Mouse (Mus musculus) left cerebral cortex, adult 11 months (tissue): ENCODE measurements around the gene Cys1.
"Not testable (repeated sequence)": the region's sequence is repeated elsewhere in the genome, so short reads cannot be mapped to it uniquely, and the experiment has no call there.

ENCODE experiments used
- DNase-seq: peaks from one replicate; pipeline ENCODE4 v3.0.0; 2022; ENCODE audit warnings: low spot score

Cys1 gene

DNA sequence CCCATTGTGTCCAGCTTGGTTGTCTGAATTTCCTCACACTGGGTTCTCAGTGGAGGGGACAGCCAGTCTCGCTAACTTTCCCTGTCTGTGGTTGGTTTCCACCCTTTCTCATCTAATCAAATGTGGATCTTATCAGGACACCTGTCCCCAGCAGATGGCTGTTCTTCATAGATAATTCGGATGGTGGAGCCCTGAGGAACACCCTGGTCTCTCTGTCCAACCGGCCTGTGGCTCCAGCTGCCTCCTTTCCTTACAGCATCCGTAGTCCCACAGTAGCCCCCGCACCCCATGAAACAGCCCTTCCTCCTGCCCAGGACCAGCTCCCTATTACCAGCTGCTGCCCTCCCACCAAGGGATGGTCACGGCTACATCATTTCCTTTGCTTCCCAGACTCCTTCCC lies 35.7 kb downstream of the Cys1 start:
- DNase-seq: no peak

DNA sequence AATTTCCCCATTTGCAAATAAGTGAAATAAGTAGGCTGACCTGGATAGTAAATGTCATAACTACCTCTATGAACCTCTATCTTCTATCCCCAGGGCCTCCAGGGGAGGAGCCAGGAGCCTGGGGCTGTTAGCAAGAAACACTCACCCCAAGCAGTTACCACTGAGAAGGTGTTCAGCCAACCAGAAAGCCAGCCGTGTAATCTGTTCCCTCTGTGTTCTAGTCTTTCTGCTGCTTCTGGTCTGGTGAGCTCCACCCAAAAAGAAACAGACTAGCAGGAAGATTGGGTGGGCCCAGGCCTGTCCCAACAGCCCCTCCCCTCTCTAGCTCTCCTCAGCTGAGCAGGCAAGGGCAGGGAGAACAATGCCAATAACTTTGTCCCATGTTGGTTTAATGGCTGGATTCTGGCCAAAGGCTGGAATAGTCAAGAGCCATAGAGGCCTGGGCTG lies 37.5 kb downstream of the Cys1 start:
- no peak for DNase-seq

DNA sequence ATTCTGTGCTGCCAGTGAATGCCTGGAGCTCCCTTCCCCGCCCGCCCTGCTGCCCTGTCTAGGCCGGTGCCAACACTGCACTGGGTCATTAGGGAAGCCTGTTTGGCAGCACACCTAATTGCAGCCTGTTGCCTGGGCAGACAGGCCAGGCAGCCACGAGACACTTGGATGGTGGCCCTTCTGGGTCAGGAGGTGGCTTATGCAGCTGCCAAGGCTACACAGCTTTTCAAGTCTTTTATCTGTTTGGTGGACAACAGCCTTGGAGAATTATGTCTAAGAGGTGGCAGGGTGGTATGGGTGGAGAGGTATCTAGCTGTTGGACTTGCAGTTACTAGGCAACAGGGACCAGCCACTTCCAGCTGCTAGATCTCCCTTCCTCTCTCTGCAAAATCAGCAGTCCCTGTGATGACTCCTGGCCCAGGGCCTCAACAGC lies 39.2 kb downstream of the Cys1 start:
- peak; percentile 56 for DNase-seq

DNA sequence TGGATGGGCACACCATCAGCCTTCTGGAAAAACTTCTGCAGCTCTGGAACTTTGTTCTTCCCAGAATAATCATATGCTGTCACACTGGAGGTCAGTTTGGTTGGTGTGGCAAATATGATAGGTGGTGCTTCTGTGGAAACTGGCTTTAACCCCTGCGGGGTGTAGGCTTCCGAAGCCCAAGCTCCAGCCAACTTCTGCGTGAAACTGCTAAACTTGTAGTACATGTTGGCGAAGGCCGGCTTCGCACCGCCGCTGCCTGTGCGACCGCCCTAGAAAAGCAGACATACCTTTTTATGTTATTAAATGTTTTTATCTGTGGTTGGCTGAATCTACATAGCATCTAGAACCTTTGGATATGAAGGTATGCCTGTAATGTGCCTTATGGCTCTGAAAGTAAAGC lies 42.8 kb downstream of the Cys1 start:
- DNase-seq: not testable (repeated sequence)

DNA sequence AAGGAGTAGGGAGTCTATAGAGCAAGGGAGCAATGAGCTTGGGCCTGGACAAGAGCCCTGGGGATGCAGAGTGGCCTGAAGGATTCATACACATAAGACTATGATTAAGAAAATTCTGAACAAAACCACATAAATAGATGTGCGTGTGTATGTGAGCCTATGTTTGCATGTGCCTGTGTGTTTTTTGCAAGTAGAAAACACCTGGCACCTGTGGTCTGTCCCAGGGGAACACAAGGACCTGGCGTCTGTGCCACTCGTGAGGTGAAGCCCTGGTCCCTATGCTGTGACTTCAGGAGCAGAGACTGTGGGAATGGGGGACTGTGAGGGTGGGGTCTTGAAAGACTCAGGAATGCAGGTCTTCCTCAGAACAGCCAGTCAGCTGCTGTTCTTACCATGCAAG lies 47.0 kb downstream of the Cys1 start:
- no peak for DNase-seq

DNA sequence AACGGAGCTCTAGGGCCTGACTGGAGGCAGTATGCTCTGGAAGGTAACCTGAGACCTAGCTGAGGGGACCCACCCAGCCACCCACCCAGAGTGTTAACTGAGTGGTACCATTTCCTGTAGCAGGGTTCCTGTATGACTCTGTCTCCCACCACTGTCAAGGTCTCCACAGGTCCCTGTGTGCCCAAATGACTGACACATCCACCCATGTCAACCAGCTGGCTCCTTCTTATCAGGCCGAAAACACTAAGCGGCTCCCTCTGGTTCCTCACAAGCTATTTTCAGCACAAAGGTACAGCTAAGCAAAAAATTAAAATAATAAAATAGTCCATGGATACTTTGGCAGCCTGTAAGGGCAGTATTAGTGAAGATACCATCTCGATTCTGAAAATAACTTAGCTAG lies 47.4 kb downstream of the Cys1 start:
- no peak for DNase-seq

DNA sequence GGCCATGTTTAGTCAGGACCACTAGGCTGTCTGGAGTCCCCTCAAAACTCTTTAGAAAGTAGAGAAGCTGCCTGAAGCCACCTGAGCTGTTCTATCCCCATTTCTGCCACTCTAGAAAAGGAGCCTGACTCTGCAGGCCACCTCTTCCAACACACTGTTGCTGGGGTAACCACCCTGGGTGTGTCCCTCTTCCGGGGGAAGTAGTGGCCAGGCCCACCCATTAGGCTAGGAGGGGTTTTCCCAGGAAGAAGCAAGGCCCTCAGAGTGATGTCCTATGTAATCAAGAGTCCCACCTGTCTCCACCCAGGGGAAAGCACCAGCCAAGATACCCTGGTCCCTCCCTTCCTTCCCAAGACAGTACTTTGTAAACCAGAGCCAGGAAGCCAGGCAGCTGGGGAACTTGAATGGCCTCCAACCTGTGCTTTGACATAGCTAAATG lies 47.8 kb downstream of the Cys1 start:
- no peak for DNase-seq

DNA sequence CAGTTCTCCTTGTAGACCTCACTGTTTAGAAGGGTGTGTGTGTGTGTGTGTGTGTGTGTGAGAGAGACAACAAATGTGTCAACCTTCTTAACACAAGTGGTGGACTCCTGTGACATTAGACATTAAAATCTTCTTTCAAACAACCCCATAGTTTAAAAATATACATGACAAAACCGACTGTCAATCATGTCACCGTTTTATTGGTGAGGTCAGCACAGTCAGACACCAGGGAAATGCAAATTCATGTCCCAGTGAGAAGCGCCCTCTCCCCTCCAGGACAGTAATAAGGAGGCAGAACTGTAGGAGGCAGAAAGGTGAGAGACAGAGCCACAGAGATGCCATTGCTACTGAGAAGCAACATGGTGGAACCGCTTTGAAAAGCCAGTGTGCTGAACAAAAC lies 49.2 kb downstream of the Cys1 start:
- no peak for DNase-seq

DNA sequence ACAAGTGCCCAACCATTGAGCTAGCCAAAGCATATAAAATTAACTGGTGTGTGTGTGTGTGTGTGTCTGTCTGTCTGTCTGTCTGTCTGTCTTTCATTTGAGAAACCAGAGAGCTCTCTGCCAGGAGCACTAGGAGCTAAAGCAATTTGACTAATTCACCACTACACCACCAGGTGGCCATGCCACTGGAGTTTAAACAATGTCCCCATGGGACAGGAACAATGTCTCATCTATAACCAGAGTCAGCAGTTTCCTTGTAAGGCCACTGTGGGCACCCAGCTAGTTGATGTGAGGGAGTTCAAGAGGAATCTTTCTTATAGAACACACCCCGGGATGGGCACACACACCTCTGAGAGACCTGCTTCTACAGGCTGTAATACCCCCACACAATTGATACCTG lies 51.4 kb downstream of the Cys1 start:
- DNase-seq: no peak

DNA sequence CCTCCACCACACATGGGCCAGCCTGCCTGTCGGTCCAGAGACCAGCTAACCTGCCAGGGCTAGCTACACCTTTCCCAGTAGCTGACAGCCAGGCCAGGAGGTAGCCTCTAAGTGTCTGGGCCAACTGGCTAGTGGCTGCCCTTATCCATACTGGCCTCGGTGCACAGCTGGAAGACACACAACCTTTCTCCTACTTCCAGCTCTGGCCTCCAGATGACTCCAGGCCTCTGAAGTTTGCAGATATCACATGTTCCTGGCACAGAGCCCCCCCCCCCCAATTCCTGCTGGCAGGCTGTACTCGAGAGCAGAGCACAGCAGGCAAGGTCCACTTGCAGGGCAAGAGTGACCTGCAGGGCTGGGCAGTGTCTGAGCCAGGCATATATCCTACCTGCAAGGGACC lies 54.4 kb downstream of the Cys1 start:
- DNase-seq: no peak

DNA sequence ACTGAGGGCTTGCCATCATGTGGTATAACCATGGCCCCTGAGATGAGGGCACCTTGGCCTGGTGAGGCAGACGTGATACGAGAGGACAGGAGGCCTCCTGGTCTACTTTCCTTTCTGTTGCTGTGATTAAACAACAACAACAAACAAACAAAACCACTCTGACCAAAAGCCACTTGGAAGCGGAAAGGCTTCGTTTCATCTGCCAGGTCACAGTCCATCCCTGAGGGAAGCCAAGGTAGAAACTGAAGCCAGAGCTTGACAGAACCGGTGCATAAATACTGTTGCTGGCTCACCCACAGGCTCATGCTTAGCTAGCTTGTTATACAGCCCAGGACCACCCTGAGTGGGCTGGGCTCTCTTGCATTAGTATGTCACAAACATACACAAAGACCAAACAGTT lies 55.2 kb downstream of the Cys1 start:
- DNase-seq: no peak

DNA sequence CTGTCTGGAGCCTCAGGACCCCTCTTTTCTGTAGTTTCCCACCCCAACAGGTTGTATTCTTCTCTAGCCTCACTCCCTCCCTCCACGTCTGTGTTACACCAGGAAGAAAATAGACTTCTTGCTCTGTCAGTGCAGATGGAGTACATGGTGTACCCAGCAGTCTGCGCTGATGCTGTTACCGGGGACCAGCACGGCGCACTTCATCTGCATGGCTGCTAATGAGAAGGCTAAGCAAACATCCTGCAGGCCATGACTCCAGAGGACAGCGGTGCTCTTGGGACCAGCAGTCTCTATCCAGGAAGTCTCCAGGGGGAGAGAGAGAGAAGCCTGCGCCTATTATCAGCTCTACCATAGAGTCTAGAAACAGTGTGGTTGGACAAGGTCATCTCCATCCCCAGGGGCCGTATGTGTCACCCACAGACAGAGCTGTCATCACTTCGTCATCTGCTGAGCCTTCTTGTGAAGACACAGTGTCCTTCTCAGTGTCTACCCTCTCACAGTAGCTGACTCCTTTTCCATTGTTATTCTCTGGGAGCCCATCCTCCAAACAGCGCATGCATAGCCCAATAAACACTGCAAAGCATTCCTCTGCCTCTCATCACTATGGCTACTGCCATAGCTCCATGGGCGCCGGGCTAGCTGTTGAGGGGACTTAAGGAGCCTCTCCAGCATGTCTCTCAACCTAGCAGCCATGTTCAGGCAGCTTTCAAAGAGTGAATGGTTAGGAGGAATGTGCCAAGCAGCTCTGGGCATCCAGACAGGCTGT lies 57.9 kb downstream of the Cys1 start:
- DNase-seq: no peak

DNA sequence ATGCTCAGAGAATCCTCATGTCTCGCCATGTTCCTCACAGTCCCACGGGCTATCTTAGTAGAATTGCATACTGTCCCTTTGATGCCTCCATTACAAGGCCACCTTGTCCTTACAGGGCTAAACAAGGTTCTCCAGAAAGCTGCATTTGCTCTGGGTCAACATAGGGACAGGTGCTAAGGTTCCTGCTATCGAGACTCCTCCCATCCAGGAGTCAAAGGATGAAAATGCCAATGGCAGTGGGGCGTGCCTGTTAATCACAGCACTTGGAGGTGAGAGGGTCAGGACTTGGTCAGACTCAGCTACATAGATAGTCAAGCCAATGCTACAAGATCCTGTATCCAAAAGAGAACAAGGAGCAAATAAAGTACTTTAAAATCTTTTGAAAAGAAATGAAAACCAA lies 62.2 kb downstream of the Cys1 start:
- DNase-seq: no peak
